Mouse (Mus musculus) testis, adult 2 months (tissue): ENCODE results near the gene Nup205. TPM values are rescaled to one million over a fixed set of nuclear protein-coding genes. Genes with fewer than 3 reads are reported as not detected.

ENCODE experiments used
- H3K27ac ChIP-seq: fragments of 200-500 bp; 2 replicates; pipeline ENCODE4 v1.5.1; 2012; ENCODE audit warnings: low read depth, low read length; ENCODE audit not compliant: control insufficient read depth, insufficient read depth
- H3K27me3 ChIP-seq: fragments of 200-500 bp; 2 replicates; pipeline ENCODE4 v1.6.1; 2012; ENCODE audit warnings: mild to moderate bottlenecking, low read length, moderate library complexity; ENCODE audit not compliant: control insufficient read depth, insufficient read depth
- H3K36me3 ChIP-seq: fragments of 200-500 bp; 2 replicates; pipeline ENCODE4 v1.6.1; 2012; ENCODE audit warnings: mild to moderate bottlenecking, low read length; ENCODE audit not compliant: control insufficient read depth, insufficient read depth
- H3K4me1 ChIP-seq: fragments of 200-500 bp; 2 replicates; pipeline ENCODE4 v1.6.1; 2012; ENCODE audit warnings: low read length; ENCODE audit not compliant: control insufficient read depth, insufficient read depth
- H3K4me3 ChIP-seq: fragments of 200-500 bp; 2 replicates; pipeline ENCODE4 v1.5.1; 2012; ENCODE audit warnings: low read depth, mild to moderate bottlenecking, low read length, moderate library complexity, mixed read lengths; ENCODE audit not compliant: control insufficient read depth
- CTCF ChIP-seq: fragments of 200-500 bp; IDR thresholded peaks from 2 replicates; pipeline ENCODE4 v1.5.1; 2012; ENCODE audit warnings: low read depth, mild to moderate bottlenecking, inconsistent platforms, low read length, moderate library complexity; ENCODE audit not compliant: control insufficient read depth, insufficient read depth, insufficient replicate concordance
- POLR2A ChIP-seq: fragments of 200-500 bp; IDR thresholded peaks from 2 replicates; pipeline ENCODE4 v1.6.1; 2012; ENCODE audit warnings: low read depth, mild to moderate bottlenecking, inconsistent platforms, low read length, moderate library complexity; ENCODE audit not compliant: control insufficient read depth
- polyA plus RNA-seq: library from polyadenylated mRNA; depleted of rRNA; stranded (reverse); fragments of >200 nt; gene quantifications from 2 replicates; pipeline ENCODE4 v1.2.3, GENCODE M21; 2012

Gene Nup205
- polyA plus RNA-seq, 1 experiment: 101 TPM

DNA sequence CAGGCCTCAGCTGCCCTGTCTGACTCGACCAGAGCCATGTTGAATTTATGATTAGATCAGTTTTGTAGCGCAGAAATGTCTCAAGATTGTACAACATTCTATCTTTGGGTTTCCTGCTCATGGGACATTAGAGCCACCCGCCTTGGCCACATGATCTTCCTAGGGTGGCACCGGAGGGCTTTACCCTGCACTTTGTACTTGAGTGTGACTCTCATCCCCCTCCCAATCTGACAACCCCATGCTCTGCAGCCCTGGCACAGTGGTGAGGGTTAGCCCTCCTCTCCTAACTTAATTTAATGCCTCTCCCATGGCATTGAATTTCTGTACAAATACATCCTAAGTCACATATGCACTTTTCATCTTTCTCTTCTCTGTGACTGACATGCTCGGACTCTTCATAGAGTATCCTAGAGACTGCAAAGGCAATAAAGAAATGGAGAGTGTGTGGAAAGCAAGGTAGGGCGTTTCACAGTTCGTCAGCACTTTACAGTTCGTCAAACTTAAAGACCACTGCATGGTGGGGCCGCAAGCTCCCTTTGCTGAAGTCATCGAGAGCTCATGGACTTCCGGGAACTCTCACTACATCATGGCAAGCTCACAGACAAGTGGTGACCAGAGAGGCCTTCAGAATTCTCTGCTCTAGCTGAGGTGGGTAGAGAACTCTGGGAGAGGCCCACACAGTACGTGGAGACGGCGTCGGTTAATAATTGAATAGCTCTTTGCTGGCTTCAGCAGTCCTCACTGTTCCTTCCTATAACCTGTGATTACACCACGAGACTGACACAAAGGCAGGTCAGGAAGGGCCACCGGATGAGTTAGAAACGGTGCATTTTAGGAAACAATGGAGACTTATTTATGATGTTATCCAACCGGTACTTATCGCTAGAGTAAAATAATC is 94.9 kb downstream of the Nup205 start:
- no peak overlapping the region for H3K27ac ChIP-seq
- H3K36me3 ChIP-seq: no peaks in the 10 kb centered on the region
- peaks cover 12% of the 10 kb centered on the region for H3K4me1 ChIP-seq
- no peak for TF ChIP-seq POLR2A
- TF ChIP-seq CTCF: no peak
- no peak overlapping the region for H3K4me3 ChIP-seq
- no peaks in the 10 kb centered on the region for H3K27me3 ChIP-seq

DNA sequence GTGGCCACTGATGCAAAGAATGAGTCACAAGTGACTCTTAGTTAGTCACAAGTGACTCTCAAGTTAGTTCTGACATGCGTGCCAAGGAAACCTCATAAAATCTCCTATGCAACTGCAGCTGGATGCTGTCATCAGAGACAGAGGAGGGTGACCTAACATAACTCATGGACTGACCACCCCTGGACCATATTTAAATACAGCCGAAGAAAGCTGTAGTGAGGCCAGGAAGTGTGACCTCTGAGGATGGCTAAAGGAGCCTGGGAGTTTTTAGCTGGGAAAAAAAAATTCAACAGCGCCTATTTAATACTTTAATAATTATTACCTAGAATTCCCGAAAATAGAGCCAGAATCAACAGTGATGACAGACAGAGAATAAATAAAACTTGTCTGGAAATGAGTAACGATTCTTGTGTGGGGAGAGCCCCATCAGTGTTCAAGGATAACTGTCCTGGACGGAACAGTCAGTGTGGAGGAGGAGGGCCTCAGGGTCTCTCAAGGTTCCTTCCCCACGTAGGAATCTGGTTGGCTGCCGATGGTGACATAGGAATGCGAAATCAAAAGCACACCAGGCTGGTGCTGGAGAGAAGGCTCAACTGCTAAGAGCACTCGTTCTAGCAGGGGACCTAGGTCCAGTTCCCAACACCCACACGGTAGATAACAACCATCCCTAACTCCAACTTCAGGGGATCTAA is 96.3 kb downstream of the Nup205 start:
- H3K27me3 ChIP-seq: no peaks in the 10 kb centered on the region
- H3K4me1 ChIP-seq: peaks cover 12% of the 10 kb centered on the region
- TF ChIP-seq POLR2A: no peak
- no peak for TF ChIP-seq CTCF
- H3K4me3 ChIP-seq: no peak overlapping the region
- H3K36me3 ChIP-seq: no peaks in the 10 kb centered on the region
- H3K27ac ChIP-seq: no peak overlapping the region

DNA sequence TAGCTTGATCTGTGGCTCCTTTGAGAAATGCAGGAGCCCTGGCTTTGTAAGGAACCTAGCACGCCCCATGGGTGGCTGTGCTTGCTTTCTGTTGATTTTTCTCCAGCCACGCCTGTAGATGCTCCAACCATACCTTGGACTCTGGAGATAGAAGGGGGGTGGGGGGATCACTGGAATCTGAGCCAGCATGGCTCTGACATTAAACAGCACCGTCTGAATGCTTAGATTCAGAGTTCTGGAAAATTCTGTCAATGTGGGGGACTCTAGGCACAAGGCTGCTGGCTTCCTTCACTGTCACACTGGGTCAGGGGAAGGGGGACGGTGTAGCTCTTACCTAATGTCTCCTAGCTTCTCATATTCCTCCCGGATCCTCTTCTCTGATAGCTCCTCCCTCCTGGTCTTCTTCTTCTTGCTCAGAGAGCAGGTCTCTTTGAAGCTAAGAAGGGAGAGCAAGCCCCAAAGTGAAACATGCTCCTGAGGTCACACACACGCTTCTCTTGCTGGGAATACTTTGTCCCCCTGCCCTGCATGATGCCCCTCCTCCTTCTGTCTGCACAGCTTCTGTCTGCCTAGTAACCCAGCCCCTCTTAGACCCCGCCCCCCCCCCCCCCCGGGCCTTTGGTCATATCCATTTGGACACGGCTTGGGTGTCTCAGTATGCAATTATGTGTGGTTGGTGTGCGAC is 100.8 kb downstream of the Nup205 start:
- H3K4me3 ChIP-seq: no peak overlapping the region
- no peak overlapping the region for H3K27ac ChIP-seq
- no peak for TF ChIP-seq POLR2A
- no peaks in the 10 kb centered on the region for H3K27me3 ChIP-seq
- H3K4me1 ChIP-seq: peaks cover 6% of the 10 kb centered on the region
- no peaks in the 10 kb centered on the region for H3K36me3 ChIP-seq

DNA sequence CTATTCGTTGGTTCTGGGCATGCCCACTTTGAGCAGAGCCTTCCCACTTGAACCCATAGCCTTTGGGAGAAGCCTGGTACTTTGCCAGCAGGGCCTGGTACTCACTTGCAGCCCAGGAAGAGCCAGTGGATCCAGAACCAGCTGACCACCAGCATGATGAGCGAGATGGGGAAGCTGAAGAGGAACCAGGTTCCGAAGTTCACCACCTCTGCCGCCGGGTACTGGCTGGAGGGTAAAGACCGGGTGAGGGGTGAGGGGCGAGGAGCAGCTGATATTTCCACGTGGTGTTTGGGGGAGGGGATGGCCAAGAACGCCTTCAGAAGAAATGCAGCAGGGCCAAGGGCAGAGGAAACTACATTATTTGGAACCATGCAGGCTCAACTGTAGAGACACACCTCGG is 102.1 kb downstream of the Nup205 start:
- Histone ChIP-seq H3K27me3 (no peaks in the 10 kb centered on the region), H3K36me3 (no peaks in the 10 kb centered on the region), H3K4me1 (peaks cover 4% of the 10 kb centered on the region; the same call in 1 of the 2 replicates), H3K27ac (no peak overlapping the region), H3K4me3 (no peak overlapping the region)
- TF ChIP-seq CTCF (no peak), POLR2A (no peak)

DNA sequence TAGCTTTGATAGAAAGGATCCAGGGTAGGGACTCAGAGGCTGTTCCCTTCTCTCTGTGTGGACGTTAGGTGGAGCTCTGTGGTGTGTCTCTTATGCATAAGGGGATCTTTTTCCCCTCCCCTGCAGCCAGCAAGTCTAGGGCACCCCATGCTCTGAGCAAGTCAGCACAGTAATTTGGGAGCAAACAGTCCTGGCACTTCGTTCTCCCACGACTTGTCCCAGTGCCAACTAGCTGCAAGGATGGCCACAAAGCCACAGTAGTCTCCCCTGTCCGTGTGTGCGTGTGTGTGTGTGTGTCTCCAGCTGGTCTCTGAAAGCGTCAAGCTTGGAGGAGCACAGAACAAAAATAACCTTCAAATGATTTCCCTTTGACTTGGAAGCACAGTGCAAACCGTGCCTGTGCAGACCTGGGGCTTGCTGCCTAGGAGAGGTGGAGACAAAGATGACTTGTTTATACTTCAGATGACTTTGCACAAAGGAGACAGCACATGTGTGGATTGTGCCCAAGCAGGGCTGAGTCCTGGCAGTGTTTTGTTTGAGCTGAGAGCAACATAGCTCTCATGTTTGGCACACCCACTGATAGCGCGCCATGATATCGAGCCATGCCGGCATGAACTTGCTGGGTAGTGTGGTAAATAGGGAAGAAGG is 111.0 kb downstream of the Nup205 start:
- Histone ChIP-seq H3K27ac (peak overlapping the region; percentile 77), H3K4me3 (no peak overlapping the region), H3K36me3 (no peaks in the 10 kb centered on the region), H3K4me1 (peaks cover 20% of the 10 kb centered on the region), H3K27me3 (no peaks in the 10 kb centered on the region)
- TF ChIP-seq CTCF: no peak
- no peak for TF ChIP-seq POLR2A

DNA sequence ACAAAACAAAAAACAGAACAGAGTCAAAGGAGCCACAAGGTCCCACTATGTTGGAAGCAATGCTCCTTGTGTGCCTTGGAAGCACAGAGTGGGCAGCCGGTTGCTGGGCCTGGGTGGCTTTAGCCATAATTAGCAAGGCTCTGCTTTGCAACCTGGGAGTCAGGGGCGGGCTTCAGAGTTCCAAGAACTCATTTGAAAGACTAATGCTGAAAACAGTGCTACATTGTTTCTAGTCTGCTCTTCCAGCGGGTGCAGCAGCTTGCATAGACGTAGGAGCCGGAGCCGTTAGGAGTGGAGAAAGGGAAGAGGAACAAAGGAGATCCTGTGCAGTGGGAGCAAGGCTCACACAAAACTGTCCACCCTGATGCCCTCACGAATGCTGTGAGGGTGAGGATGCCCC is 111.7 kb downstream of the Nup205 start:
- Histone ChIP-seq H3K27ac (peak overlapping the region; percentile 77), H3K36me3 (no peaks in the 10 kb centered on the region), H3K27me3 (no peaks in the 10 kb centered on the region), H3K4me3 (no peak overlapping the region), H3K4me1 (peaks cover 20% of the 10 kb centered on the region)
- TF ChIP-seq CTCF (no peak), POLR2A (no peak)

DNA sequence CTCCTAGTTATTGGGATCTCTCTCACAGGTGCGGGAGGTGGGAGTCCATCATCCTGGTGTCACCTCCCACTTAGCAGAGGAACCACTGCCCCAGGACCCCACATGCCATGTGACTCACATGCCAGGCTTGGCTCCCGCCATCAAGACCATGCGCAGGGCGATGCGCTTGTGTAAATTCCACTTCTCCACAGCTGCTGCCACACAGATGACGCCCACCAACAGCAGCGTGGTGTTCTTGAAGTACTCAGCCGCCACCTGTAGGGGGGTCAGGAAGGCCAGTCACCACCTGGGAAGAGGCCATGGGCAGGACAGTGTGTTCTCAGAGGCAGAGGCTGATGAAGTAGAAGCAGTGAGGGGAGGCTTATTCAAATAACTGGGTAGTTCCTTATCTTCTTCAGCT is 112.5 kb downstream of the Nup205 start:
- Histone ChIP-seq H3K4me1 (peaks cover 20% of the 10 kb centered on the region), H3K4me3 (no peak overlapping the region)
- TF ChIP-seq POLR2A (no peak), CTCF (peak; percentile 20; the same call in 1 of the 2 replicates)

More for the DNA sequence above, 112.5 kb downstream of the Nup205 start:
- H3K27me3 ChIP-seq: no peaks in the 10 kb centered on the region
- H3K27ac ChIP-seq: peak overlapping the region; percentile 52
- no peaks in the 10 kb centered on the region for H3K36me3 ChIP-seq
